Mouse (Mus musculus): ENCODE measurements around the gene Fstl1.

Gene Fstl1

DNA sequence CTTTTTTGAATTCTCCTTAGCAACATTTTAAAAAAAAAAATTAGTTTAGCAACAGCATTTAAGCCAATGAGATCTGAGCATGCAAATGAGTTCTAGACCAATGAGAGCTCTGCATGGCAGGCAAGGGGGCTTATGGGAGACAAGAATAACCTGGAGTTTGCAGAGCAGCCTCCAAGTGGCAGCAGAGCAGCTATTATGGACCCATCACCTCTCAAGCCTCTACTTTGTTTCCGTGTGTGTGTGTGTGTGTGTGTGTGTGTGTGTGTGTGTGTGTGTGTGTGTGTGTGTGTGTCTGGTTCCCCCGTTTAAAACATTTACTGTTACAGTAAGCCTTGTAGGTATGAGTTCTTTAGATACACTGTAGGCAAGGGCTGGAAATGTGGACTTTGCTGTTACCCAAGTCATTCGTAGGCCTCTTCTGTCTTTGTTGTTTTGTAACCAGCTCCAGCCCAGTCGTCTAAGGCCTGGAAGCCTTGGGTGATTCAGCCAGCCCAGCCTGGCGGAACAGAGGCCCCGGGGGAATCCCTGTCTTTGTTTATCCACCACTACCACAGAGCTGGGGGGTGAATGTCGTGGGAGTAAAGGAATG is 37.8 kb downstream of the Fstl1 start:
- in situ Hi-C loops (cut with MboI; ENCODE audit: low sequenced_read_pairs) = loop anchor here (10.0 kb wide), 2 partner anchors 130 kb away; no protein-coding TSS in a partner anchor

DNA sequence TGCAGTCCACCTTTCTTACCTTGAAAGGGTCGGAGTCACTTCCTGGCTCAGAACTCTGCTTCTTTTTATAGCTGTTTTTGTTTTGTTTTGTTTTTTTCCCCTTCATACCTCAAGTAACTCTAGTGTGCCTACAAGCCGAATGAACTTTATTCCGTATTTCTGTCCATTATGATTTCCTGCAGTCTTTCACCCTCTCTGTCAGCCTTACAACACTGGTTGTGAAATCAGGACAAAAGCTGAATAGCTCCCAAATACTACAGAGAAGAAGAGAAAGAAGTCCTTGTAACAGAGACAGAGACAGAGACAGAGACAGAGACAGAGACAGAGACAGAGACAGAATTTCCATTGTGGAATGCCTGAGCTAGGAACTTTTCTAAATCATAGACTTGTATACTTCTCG is 41.3 kb downstream of the Fstl1 start:
- in situ Hi-C loops (cut with MboI; ENCODE audit: low sequenced_read_pairs) = loop anchor here (10.0 kb wide), 2 partner anchors 127 to 133 kb away; no protein-coding TSS in a partner anchor

DNA sequence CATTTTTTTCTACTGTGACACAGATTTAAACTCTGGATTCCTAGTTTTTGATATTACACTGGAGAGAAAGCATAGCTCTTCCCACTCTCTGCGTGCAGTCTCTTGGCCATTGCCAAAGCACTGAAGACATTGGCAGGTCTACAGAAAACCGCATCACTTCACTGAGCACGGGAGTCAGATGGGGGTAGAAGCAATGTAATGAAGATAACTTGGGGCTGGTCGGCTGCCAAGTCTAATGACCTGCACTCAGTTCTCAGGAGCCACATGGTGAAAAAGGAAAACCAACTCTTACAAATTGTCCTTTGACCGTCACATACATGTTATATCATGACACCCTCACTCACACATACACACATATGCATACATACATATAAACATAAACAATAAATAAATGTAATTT is 47.3 kb downstream of the Fstl1 start:
- in situ Hi-C loops (cut with MboI; ENCODE audit: low sequenced_read_pairs) = no loop called here

DNA sequence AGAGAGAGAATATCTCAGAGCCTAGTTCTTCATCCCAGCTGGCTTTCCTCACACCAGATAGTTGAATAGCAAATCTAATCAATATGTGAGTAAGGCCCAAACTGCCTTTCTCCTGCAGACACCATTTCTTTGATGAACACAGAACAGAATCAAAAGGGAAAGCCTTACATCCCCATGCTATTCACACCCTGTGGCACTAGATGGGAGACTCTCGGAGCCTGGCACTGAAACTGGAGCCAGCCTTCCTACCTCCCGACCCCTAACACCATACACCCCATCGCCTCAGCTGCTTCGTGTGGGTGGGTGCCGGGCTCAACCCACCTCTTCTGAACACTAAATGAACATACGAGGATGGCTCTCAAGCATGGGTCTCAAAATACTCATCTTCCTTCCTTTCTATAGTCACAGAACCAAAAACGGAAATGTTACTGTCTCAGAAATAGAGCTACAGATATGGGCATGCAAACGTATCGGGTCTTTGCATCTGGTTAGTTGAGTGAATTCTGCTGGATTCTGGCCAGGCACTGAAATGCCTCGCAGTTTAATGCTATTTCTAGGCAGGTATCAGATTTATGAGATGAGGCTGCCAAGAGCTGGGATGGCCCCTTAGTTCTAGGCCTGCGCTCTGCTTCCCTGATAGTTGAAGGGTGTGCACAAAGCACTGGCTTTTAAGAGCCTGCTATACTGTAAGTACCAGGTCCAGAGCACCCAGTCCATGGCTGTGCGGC is 48.3 kb downstream of the Fstl1 start:
- in situ Hi-C loops (cut with MboI; ENCODE audit: low sequenced_read_pairs) = no loop called here

DNA sequence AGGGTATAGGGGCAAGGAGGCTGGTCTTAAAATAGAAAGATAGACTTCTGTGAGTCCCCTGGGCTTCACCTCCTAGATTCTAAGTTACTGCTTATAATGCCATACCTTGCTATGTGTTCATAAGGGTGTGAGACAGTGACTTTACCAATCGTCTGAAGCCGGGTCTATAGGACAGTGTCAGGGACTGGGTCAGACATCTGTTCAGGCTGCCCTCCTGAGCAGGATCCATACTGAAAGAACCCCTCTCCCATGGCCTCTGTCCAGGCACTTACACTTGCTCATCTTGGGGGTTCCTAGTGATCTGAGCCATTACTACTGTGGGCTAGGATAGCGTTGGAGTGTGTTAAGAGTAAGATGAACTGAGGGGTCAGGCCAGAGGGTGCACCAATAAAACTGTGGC is 49.6 kb downstream of the Fstl1 start:
- in situ Hi-C loops (cut with MboI; ENCODE audit: low sequenced_read_pairs) = no loop called here

DNA sequence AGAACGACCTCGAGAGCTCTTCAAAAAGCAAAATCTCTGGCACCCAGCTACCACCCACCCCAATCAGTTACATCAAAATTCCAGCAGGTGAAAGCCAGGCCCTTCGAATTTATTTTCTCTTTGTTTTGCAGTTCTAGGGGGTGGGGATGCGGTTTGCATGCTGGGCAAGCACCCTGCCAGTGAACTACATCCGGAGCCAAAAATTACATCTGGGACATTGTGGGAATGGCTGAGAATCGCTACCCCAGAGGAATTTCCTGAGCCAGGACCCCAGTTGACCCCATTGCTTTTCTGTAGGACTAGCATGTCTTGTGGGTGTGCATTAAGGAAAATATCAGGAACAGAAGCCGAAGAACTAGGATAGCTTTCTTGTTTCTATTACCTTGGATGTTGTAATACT is 54.4 kb downstream of the Fstl1 start:
- in situ Hi-C loops (cut with MboI; ENCODE audit: low sequenced_read_pairs) = no loop called here

DNA sequence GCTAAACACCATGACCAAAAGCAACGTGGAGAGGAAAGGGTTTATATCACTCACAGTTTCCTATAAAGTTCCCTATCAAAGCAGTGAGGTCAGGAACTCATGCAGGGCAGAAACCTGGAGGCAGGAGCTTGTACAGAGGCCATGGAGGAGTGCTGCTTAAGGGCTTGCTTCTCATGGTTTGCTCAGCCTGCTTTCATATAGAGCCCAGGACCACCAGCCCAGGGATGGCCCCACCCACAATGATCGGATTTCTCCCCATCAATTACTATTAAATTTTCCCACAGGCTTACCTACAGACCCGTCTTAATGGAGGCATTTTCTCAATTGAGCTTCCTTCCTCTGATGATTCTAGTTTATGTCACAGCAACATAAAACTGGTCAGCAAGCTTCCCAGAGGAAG is 60.9 kb downstream of the Fstl1 start:
- in situ Hi-C loops (cut with MboI; ENCODE audit: low sequenced_read_pairs) = no loop called here

DNA sequence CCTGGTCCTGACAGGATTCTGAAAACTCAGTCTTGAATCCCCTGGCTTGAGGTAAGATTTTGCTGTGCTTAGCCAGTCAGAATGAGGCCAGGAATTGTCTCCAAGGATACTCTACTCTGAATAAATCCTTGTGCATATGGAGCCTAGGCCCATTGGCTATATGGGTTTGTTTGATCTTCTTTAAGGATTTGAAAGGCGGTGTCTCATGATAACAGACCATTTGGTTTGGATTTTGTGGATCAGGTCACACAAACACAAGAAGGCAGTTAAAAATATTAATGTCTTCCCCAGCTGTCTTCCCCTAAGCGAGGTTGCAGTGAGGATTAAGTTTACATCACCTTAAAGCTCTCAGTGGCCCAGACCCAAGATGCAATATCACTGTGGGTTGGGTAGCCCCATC is 65.8 kb downstream of the Fstl1 start:
- in situ Hi-C loops (cut with MboI; ENCODE audit: low sequenced_read_pairs) = no loop called here

DNA sequence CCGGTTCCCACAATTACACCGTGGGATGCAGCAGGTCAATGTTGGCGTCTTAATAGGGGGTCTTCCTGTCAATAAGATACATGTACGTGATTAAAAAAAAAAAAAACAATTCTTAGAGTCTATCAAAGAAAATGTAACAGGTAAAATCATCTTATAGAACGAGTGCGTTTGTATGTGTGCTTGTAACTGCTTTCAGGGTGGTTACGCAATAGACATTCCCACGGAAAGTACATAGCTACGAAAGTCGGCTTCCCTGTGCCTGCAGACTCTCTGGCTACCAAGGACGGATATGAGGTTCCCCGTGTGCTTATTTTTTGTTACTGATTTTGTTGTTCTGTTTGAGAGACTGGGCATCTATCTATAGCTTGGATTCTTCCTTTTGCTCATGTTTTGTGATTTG is 67.1 kb downstream of the Fstl1 start:
- in situ Hi-C loops (cut with MboI; ENCODE audit: low sequenced_read_pairs) = no loop called here

DNA sequence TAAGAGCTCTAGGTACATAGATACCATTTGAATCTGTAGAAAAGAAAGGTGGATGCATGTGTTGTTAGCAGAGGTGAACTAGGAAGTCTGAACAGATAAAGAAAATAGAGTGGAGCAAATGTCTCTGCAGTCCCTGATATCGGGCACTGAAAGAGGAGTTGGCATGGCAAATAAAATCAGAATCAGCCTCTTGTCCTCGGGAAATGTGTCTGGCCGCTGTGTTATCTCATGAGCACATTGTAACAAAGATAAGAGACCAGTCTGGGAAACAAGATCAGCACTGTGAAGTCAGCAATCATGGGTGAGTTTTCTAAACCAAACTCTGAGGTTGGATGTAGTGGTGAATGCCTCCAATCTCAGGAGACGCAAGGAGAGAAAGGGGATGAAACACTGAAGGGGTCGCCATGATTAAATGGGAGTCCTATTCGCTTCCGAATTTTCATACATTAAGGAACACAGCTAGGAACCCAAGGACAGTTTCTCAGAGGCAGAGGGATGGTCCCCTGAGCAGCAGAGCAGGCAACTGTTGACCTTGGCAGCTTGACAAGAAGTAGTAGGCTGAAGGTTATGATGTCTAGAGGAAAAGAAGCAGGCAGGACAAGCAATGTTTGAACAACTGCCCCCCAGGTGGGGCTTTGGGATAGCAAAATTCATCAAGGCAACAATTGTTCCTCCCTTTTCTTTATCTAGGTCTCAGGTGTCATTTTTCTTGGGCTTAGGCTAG is 68.7 kb downstream of the Fstl1 start:
- in situ Hi-C loops (cut with MboI; ENCODE audit: low sequenced_read_pairs) = no loop called here

DNA sequence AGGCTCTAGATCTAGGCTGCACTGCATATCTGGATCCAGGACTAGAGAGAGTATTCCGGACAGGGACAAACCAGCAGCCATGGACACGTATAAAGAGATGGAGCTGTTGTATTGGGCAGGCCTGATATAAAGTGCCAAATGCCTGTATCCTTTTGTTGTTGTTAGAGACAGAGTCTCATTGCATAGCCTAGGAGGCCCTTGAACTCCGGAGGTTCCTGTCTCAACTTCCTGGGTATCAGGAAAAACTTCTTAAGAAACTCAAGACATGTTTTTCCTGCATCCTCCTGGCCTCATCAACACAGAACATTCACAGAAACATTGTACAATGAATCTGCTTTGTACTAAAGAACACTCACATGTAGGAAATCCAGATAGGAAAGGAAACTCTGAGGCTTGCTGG is 70.4 kb downstream of the Fstl1 start:
- in situ Hi-C loops (cut with MboI; ENCODE audit: low sequenced_read_pairs) = no loop called here

DNA sequence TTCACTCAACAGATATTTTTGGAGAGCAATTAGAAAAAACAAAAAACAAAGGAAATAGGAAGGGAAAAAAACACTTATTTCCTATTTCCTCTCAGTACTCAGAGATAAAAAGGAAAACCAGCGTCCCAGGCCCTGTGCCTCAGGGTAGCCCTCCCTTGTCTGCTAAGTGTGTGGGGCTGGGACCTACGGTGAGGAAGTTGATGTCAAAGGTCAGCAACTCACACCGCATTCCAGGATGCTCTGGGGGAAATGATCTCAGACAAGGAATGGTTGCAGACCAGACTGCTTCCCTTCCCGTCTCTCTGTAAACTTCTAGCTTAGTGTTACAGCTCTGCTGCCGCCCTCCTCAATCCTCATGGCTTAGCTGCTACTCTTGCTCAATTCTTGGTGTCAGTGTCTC is 74.7 kb downstream of the Fstl1 start:
- in situ Hi-C loops (cut with MboI; ENCODE audit: low sequenced_read_pairs) = no loop called here

DNA sequence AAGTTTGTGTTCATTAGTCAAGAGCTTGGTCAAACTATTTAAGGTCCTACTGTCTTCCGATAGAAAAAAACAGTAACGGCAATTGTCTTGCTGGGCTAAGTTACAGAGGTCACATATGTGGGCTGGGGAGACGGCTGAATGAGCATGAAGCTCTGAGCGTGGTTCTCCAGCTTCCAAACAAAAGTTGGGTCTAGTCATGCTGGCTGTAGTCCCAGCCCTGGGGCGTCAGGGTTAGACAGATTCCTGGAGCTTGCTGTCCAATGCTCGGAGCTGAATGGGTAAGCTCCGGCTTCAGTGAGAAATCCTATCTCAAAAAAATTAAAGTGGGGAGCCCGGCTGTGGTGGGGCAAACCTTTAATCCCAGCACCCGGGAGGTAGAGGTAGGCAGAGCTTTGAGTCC is 76.6 kb downstream of the Fstl1 start:
- in situ Hi-C loops (cut with MboI; ENCODE audit: low sequenced_read_pairs) = no loop called here

DNA sequence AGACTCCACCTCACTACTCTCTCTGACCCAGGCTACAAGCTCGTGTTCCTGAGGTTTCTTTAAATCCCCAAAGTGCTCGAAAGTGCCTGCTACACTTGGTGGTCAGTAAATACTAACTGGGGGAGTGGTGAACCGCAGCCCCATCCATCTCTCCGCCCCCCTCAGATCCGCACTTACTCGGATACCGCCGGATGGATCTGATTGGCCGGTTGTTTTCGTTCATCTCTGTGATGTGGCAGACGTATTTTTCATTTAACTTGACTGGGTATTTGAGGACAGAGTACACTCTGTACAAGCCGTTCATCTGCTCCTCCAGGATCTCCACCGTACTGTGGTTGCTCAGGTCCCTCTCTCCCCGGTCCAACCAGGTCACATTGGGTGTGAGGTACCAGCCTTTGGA is 77.4 kb downstream of the Fstl1 start:
- in situ Hi-C loops (cut with MboI; ENCODE audit: low sequenced_read_pairs) = no loop called here

DNA sequence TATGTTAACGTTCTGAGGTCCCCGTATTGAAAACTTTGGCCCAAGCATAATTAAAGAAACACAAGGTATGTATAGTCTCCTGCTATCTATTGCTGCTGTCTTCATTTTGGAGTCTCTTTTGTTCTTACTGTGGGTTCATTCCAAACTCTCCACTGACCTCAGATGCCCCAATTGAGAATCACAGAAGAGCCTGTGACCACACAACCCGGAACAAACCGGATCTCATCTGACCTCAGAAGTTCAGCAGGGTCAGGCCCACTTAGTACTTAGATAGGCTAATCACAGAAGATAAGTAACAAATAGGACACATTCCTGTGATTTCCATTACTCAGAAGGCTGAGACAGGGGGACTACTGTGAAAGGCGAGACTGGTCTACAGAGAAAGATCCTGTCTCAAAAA is 77.9 kb downstream of the Fstl1 start:
- in situ Hi-C loops (cut with MboI; ENCODE audit: low sequenced_read_pairs) = no loop called here

DNA sequence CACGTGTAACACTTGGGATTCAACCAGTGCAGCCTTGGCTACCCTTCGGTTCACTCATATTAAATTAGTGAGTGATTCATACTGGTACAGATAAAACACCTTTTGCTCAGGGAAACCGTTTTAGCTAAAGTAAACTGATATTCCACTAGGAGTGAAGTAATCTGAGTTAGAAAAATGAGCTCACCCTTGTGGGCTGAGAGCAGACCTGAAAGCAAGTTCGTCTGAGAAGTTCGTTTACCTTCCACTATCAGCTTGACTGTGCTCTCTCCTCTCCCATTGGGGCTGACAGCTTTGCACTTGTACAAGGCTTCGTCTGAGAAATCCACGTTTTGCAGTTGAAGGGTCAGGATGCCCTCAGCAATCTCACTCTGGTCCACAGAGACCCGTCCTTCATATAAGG is 78.9 kb downstream of the Fstl1 start:
- in situ Hi-C loops (cut with MboI; ENCODE audit: low sequenced_read_pairs) = no loop called here

DNA sequence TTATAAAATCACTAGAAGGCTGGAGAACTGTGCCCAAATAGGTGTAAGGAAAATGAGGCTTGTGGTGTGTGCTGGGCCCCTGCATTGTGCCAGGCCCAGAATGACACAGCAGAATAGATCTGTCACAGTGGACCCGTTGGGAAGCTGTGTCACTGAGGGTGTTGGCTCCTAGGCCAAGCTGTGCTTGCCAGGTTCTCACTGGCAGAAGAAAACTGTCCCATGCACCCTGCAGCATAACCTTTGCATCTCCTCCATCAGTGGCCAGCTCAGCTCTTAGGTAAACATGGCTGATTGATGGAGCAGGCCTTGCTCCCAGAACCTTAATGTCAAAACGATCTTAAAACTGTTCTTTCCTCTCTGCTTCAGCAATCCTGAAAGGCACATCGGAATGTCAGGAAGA is 79.7 kb downstream of the Fstl1 start:
- in situ Hi-C loops (cut with MboI; ENCODE audit: low sequenced_read_pairs) = no loop called here

DNA sequence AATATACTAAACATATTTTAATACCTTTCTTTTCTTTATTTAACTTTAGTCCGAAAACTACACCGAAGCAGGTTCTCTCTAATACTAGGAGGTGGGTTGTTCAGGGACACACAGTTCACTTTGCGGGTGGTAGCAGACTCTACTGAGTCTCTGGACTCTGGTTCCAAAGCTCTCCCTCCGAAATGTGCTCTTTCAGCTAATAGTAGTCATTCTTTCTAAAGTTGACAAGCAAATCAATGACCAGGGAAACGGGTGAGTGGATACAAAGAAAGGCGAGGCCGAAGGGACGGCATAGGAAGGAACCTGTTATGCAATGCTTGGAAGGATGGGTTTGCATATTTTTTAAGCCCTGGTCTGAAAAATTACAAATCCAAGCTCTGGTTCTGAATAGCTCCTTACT is 80.8 kb downstream of the Fstl1 start:
- in situ Hi-C loops (cut with MboI; ENCODE audit: low sequenced_read_pairs) = no loop called here

DNA sequence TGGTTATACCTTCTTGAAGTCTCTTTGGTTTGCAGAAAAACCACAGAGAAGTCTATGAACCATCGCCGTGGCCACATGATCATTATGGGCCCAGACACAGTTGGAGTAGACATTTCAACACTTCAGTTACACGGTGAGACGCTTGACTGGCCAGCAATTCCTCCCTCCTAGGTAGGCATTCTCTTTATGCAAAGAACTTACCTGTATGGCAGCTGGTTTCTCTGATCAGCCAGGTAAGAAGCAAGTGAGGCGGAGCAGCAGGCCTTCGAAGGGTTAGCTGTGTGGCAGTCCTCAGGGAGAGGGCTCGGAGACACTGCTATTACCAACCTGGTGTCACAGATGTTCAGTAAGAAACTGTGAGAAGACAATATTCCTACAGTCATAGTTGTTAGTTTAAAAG is 83.5 kb downstream of the Fstl1 start:
- in situ Hi-C loops (cut with MboI; ENCODE audit: low sequenced_read_pairs) = no loop called here

DNA sequence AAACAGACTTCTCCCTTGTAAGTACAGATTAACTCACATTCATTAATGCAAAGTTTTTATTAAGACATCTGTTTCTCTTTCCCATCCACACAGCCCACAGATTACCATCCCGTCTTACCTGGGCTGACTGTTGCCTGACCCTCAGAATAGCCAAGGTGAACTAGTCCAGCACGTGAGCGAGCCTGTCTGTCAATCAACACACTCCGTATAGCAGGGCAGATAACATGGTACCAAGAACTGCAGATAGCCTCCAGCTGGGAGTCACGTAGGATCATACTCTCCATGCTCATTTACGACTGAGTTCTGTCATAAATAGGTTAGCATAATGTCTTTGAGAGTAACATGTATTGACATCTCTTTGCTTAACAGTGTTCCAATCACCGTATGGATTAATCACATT is 84.4 kb downstream of the Fstl1 start, which contains the start of gene Gm36028:
Gene Gm36028, minus strand, starts transcription at position 118 of the 400 bp plus-strand sequence.
- in situ Hi-C loops (cut with MboI; ENCODE audit: low sequenced_read_pairs) = no loop called here

DNA sequence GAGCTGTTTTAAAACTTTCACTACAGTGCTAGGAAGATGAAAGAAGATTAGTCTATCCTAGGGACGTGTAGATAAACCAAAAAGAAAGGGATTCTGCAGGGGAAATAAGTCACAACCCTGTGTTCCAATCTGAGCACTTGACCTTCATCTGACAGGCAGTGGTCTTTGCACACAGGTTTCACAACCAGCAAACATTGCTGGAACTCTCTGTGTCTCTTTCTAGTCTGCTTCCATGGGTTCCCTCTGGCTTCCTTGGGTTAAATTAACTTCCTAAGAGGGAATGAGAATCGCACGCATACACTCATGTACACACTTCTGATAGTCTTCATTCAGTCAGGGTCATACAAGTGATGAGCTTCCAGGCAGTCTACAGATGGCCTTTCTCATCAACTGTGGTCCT is 87.2 kb downstream of the Fstl1 start:
- in situ Hi-C loops (cut with MboI; ENCODE audit: low sequenced_read_pairs) = no loop called here

DNA sequence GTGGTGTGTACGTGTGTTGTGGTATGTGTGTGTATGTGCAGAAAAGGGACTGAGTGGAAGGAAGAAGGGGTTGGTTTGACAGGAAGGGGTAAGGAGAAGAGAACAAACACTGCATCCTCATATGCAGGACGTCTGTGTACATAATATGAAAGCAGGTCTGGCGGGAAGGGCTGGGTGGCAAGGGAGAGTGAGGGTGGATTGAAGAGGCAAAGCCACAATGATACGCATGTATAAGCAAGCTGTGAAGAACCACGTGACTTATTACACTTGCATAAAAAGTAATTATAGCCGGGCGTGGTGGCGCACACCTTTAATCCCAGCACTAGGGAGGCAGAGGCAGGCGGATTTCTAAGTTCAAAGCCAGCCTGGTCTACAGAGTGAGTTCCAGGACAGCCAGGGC is 89.2 kb downstream of the Fstl1 start:
- in situ Hi-C loops (cut with MboI; ENCODE audit: low sequenced_read_pairs) = no loop called here

All from CH12F3 (cell line).